Mouse (Mus musculus): Measurements from ENCODE around the gene Bcan. TPM values are rescaled to one million over a fixed set of nuclear protein-coding genes. Genes with fewer than 3 reads are reported as not detected.

Bcan gene
- total RNA-seq, 4 experiments from 2014 or later = 230 to 238 (median 233) TPM

DNA sequence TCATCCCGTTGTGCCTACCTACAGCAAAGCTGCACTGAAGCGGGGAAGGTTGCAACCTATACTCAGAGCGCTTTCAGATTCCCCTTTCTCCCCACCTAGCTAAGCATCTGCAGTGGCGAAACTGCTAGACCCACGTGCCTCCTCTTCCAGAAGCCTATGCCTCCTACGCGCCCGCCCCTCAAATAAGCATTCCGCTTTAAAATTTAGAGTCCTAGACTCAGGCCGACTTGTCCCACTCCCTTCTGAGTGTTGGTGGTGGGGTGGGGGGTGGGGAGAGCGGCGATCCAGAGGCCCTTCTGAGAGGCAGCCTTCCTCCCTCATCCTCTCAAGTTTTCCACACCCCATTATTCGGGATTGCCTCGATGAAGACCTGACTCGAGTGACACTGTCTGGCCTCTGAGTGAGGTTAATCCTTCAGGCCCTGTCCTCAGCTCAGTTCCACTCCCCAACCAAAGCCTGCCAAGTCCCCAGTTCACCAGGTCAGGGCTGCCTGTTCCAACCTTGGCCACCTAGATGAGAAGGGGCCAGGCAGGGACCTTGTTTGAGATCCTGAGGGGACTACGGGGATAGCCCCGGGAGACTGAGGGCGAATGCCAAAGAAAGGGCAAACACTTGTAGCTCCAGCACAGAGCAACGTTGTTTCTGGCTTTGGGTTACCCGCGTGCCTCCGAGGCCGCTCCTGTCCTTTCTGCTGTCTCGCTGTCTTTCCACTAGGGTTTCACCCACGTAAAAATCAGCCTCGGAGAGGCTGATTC is 52.8 kb downstream of the Bcan start:
- DNase-seq (ENCODE audit: low spot score in 2 of 2) = no peak

DNA sequence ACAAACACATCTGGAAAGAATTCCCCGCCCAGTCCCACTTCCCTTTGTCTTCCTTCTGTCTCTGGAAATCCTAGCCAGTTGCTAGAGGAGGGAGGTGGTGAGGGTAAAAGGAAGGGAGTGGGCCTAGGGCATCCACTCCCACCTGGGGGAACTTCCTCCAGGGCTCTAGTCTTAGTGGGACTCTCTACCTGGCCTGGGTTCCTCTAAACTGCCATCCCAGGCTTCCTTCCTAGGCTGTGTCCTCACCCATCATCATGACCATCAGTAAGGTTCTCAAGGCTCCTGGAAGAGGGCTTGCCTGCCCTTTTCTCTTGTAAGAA is 53.5 kb downstream of the Bcan start:
- no peak for DNase-seq (ENCODE audit: low spot score in 2 of 2)

DNA sequence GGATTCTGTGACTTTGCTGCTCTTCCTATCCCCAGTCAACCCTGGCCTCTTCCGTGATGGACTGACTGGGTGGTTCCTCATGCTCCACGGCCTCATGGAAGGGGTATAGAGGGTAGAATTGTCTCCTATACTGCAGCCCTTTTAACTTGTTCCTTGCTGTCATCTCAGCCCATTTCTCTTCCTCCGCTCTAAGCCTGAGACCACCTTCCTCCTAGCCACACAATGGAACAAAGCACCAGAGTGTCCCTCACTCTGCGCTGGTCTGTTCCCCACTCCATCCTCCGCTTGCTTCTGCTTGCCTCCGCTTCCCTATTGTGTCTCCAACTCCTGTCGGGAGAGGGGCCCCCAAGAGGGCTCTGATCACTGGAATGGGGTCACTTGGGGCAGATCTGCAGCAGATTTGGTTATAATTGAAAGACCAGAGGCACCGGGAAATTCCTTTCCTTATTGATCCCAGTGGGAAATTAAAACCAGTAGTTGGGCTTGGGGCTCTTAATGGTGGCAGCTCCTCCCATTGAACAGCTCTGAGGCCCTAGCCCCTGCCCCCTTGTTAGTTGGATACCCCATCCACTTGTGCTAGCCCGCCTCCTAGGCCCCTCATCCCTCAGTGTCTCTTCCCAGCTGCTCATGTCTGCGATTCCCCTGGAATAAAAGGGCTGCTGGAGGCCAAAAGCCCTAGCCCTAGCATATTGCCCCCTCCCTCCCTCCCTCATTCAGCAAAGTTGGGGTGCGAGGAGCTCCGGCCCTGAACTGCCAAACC is 54.1 kb downstream of the Bcan start:
- DNase-seq (ENCODE audit: low spot score in 2 of 2) = no peak

DNA sequence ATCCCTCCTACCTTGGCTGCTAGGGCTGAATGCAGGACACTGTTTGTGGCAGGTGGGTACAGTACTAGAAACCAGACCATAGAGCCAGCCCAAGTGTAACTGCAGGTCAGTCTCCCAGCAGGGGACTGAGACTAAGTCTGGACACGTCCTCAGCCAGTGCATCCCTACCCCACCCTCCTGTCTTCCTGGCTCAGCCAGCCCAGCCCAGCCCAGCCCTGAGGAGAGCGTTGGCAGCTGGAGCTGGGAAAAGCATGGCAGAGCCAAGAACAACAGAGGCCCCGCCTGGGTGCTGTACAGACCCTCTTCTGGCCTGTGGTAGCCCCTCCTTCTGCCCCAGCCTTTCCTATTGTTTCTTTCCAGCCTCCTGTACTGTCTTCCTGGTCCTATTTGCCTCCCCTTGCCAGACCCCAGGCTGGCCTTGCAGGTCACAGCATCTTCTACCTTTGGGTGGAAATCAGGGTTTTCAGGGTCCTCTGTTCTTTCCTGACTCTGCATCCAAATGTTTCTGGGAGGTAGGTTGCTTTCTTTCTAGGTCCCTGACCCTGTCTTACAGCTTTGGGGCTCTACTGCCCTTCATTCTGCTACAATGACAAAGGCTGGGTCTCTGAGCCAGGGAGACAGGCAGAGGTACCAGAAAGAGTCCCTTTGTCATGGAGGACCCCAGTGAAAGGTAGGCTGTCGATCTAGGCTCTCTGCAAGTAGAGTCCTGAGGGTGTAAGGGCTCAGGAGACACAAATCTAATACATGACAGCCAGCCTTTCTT is 55.0 kb downstream of the Bcan start:
- DNase-seq (ENCODE audit: low spot score in 2 of 2) = no peak

DNA sequence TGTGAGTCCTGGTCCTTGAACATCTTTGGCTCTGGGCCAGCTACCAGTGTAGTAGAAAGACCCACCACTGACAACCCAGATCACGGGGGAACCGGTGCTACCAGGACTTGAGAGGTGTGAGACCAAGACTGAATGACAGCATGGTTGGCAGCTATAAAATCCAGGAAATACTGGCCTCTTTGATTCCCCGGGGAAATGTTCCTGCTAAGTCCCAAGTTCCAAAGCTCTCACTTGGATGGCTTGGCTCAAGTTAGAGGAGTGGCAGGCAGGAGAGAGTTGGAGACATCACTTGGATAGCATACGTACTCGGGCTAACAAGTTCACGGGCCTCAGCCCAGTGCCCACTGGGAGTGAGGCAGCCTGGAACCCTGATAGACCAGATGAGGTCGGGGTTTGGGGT is 56.4 kb downstream of the Bcan start:
- no peak for DNase-seq (ENCODE audit: low spot score in 2 of 2)

DNA sequence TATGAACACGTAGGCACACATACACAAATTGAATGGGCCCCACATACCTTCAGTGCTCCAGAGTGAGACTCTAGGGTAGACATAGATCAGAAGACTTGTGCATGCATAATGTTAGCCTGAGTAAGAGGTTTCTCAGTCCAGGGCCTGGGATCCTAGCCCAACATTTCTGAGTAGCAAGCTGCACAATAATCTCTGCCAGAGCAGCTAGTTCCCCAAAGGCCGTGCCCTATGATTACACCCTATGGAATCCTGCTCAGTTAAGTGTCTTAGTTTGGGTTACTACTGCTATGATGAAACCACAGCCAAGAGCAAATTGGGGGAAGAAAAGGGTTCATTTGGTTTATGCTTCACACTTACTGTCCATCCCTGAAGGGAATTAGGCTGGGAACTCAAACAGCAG is 57.6 kb downstream of the Bcan start:
- no peak for DNase-seq (ENCODE audit: low spot score in 2 of 2)

DNA sequence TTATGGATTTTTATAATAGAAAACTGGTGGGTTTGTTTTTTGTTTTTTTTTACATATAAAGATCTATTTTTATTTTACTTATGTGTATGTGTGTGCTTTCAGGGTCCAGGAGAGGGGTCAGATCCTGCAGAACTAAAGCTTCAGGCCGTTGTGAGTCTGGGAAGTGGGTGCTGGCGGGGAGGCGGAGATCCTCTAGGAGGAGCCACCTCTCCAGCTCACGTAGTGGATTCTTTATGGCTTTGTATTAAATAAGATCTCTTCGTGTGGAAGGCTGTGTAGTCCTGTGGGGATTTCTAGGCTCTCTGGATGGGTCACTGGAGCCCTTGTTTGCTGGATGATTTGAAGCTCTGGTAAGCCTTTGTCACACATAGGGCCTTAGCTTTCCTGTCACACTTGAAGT is 59.4 kb downstream of the Bcan start:
- DNase-seq (ENCODE audit: low spot score in 2 of 2) = no peak

Other genes with a start within 250 kb of the Bcan start
- gene Ntrk1, start 205.1 kb downstream of the Bcan start, total RNA-seq (2022) = 1 to 10 TPM; 1.9 to 3.0 (median 2.5) TPM
- gene Insrr, start 203.3 kb downstream of the Bcan start, total RNA-seq (2022) = 1 to 10 TPM in 2 of 4 experiments, under 1 TPM in 2; 0.66 to 1.6 (median 1.1) TPM
- gene Pear1, start 175.9 kb downstream of the Bcan start, total RNA-seq (2022) = 10 to 100 TPM in 1 of 4 experiments, 1 to 10 TPM in 3; 8.3 to 10.1 (median 9.5) TPM
- gene Sh2d2a, start 153.5 kb downstream of the Bcan start, total RNA-seq (2022) = not detected
- gene Prcc, start 114.6 kb downstream of the Bcan start, total RNA-seq (2022) = 10 to 100 TPM; 57.8 to 60.1 (median 58.8) TPM
- 100 to 1,000 TPM; 144 to 158 (median 146) TPM for gene Hdgf, start 93.9 kb downstream of the Bcan start, total RNA-seq (2022)
- 10 to 100 TPM; 49.9 to 59.6 (median 50.5) TPM for gene Mrpl24, start 80.7 kb downstream of the Bcan start, total RNA-seq (2022)
- gene Isg20l2, start 69.9 kb downstream of the Bcan start, total RNA-seq (2022) = 10 to 100 TPM; 13.8 to 14.5 (median 14.1) TPM
- gene Rrnad1, start 69.5 kb downstream of the Bcan start, total RNA-seq (2022) = 10 to 100 TPM; 17.4 to 23.4 (median 20.6) TPM
- gene Crabp2, start 51.6 kb downstream of the Bcan start, total RNA-seq (2022) = 1 to 10 TPM; 4.9 to 6.5 (median 5.9) TPM
- 1 to 10 TPM; 4.0 to 5.5 (median 5.2) TPM for gene Nes, start 29.2 kb downstream of the Bcan start, total RNA-seq (2022)
- gene Hapln2, start 27.4 kb upstream of the Bcan start, total RNA-seq (2022) = 10 to 100 TPM; 23.0 to 35.7 (median 32.1) TPM
- gene Gpatch4, start 42.9 kb upstream of the Bcan start, total RNA-seq (2022) = 10 to 100 TPM; 16.7 to 19.5 (median 18.1) TPM
- gene Naxe, start 58.3 kb upstream of the Bcan start, total RNA-seq (2022) = 10 to 100 TPM; 75.8 to 85.5 (median 78.9) TPM
- gene Ttc24, start 78.1 kb upstream of the Bcan start, total RNA-seq (2022) = not detected
- gene Iqgap3, start 81.7 kb upstream of the Bcan start, total RNA-seq (2022) = 1 to 10 TPM in 1 of 4 experiments, under 1 TPM in 3; 0.28 to 1.2 (median 0.61) TPM
- gene Mef2d, start 142.1 kb upstream of the Bcan start, total RNA-seq (2022) = 100 to 1,000 TPM; 190 to 208 (median 194) TPM

All from left cerebral cortex, adult 8-10 months (tissue).